Mouse (Mus musculus): ENCODE results near the gene Pelo. TPM values are rescaled to one million over a fixed set of nuclear protein-coding genes. Genes with fewer than 3 reads are reported as not detected.

The Pelo gene
- polyA plus RNA-seq, 1 experiment from 2014 or later: 5.7 TPM

GRCm38 (mm10) chr13:115125130-115125529, 35.1 kb upstream of the Pelo start:
- Histone ChIP-seq H3K4me2 (replicated peaks; ENCODE audit: low read depth, low read length) (no peak overlapping the region), H3K4me3 (ENCODE audit: low read depth, low read length) (no peak overlapping the region), H3K36me3 (ENCODE audit: control insufficient read depth, insufficient read depth, low read length) (no peaks in the 10 kb centered on the region), H3K9me3 (ENCODE audit: control insufficient read depth, low read depth, low read length) (no peaks in the 10 kb centered on the region), H3K27me3 (ENCODE audit: control insufficient read depth, insufficient read depth, low read length) (no peaks in the 10 kb centered on the region), H3K9ac (replicated peaks; ENCODE audit: low read depth, low read length) (no peak overlapping the region), H3K4me1 (ENCODE audit: control insufficient read depth, insufficient read depth, low read length) (no peaks in the 10 kb centered on the region), H3K27ac (ENCODE audit: low read length) (no peak overlapping the region)
- ATAC-seq (ENCODE audit: insufficient number of reproducible peaks, insufficient read depth, low FRiP score, low read depth): no peak
- WGBS: 87% methylated on average over 4 of the region's 4 CpGs

GRCm38 (mm10) chr13:115124521-115124920, 34.5 kb upstream of the Pelo start:
- no peak overlapping the region for H3K4me3 ChIP-seq (ENCODE audit: low read depth, low read length)
- no peaks in the 10 kb centered on the region for H3K27me3 ChIP-seq (ENCODE audit: control insufficient read depth, insufficient read depth, low read length)
- no peaks in the 10 kb centered on the region for H3K9me3 ChIP-seq (ENCODE audit: control insufficient read depth, low read depth, low read length)
- H3K36me3 ChIP-seq (ENCODE audit: control insufficient read depth, insufficient read depth, low read length): no peaks in the 10 kb centered on the region
- no peak overlapping the region for H3K9ac ChIP-seq (replicated peaks; ENCODE audit: low read depth, low read length)
- ATAC-seq (ENCODE audit: insufficient number of reproducible peaks, insufficient read depth, low FRiP score, low read depth): no peak
- no peak overlapping the region for H3K4me2 ChIP-seq (replicated peaks; ENCODE audit: low read depth, low read length)
- H3K4me1 ChIP-seq (ENCODE audit: control insufficient read depth, insufficient read depth, low read length): no peaks in the 10 kb centered on the region
- 82% methylated on average over 1 of the region's 1 CpGs for WGBS
- H3K27ac ChIP-seq (ENCODE audit: low read length): no peak overlapping the region

- no peak for ATAC-seq (ENCODE audit: insufficient number of reproducible peaks, insufficient read depth, low FRiP score, low read depth)
- no peaks in the 10 kb centered on the region for H3K36me3 ChIP-seq (ENCODE audit: control insufficient read depth, insufficient read depth, low read length)
- no peak overlapping the region for H3K4me2 ChIP-seq (replicated peaks; ENCODE audit: low read depth, low read length)
- H3K27ac ChIP-seq (ENCODE audit: low read length): no peak overlapping the region
- H3K9me3 ChIP-seq (ENCODE audit: control insufficient read depth, low read depth, low read length): no peaks in the 10 kb centered on the region
- no peaks in the 10 kb centered on the region for H3K27me3 ChIP-seq (ENCODE audit: control insufficient read depth, insufficient read depth, low read length)
- 76% methylated on average over 5 of the region's 5 CpGs for WGBS
- no peak overlapping the region for H3K9ac ChIP-seq (replicated peaks; ENCODE audit: low read depth, low read length)
- H3K4me1 ChIP-seq (ENCODE audit: control insufficient read depth, insufficient read depth, low read length): no peaks in the 10 kb centered on the region
- no peak overlapping the region for H3K4me3 ChIP-seq (ENCODE audit: low read depth, low read length)
These were observed 28.8 kb upstream of the Pelo start for GRCm38 (mm10) chr13:115118756-115119155.

GRCm38 (mm10) chr13:115118195-115118594, 28.2 kb upstream of the Pelo start:
- ATAC-seq (ENCODE audit: insufficient number of reproducible peaks, insufficient read depth, low FRiP score, low read depth): no peak
- Histone ChIP-seq H3K4me3 (ENCODE audit: low read depth, low read length) (no peak overlapping the region), H3K27ac (ENCODE audit: low read length) (no peak overlapping the region), H3K9ac (replicated peaks; ENCODE audit: low read depth, low read length) (no peak overlapping the region), H3K4me2 (replicated peaks; ENCODE audit: low read depth, low read length) (no peak overlapping the region), H3K9me3 (ENCODE audit: control insufficient read depth, low read depth, low read length) (no peaks in the 10 kb centered on the region), H3K4me1 (ENCODE audit: control insufficient read depth, insufficient read depth, low read length) (no peaks in the 10 kb centered on the region), H3K27me3 (ENCODE audit: control insufficient read depth, insufficient read depth, low read length) (no peaks in the 10 kb centered on the region), H3K36me3 (ENCODE audit: control insufficient read depth, insufficient read depth, low read length) (no peaks in the 10 kb centered on the region)
- WGBS: 85% methylated on average over 3 of the region's 3 CpGs

- H3K9ac ChIP-seq (replicated peaks; ENCODE audit: low read depth, low read length): no peak overlapping the region
- no peaks in the 10 kb centered on the region for H3K36me3 ChIP-seq (ENCODE audit: control insufficient read depth, insufficient read depth, low read length)
- H3K27me3 ChIP-seq (ENCODE audit: control insufficient read depth, insufficient read depth, low read length): no peaks in the 10 kb centered on the region
- no peak for ATAC-seq (ENCODE audit: insufficient number of reproducible peaks, insufficient read depth, low FRiP score, low read depth)
- H3K4me3 ChIP-seq (ENCODE audit: low read depth, low read length): no peak overlapping the region
- no peak overlapping the region for H3K4me2 ChIP-seq (replicated peaks; ENCODE audit: low read depth, low read length)
- H3K4me1 ChIP-seq (ENCODE audit: control insufficient read depth, insufficient read depth, low read length): no peaks in the 10 kb centered on the region
- no peak overlapping the region for H3K27ac ChIP-seq (ENCODE audit: low read length)
- H3K9me3 ChIP-seq (ENCODE audit: control insufficient read depth, low read depth, low read length): no peaks in the 10 kb centered on the region
- WGBS: 81% methylated on average over 3 of the region's 3 CpGs
These were observed 27.1 kb upstream of the Pelo start for GRCm38 (mm10) chr13:115116930-115117621.

GRCm38 (mm10) chr13:115109628-115110027, 19.6 kb upstream of the Pelo start:
- Histone ChIP-seq H3K9ac (replicated peaks; ENCODE audit: low read depth, low read length) (no peak overlapping the region), H3K27ac (ENCODE audit: low read length) (no peak overlapping the region), H3K4me3 (ENCODE audit: low read depth, low read length) (no peak overlapping the region), H3K4me2 (replicated peaks; ENCODE audit: low read depth, low read length) (no peak overlapping the region), H3K9me3 (ENCODE audit: control insufficient read depth, low read depth, low read length) (no peaks in the 10 kb centered on the region), H3K4me1 (ENCODE audit: control insufficient read depth, insufficient read depth, low read length) (no peaks in the 10 kb centered on the region), H3K27me3 (ENCODE audit: control insufficient read depth, insufficient read depth, low read length) (no peaks in the 10 kb centered on the region), H3K36me3 (ENCODE audit: control insufficient read depth, insufficient read depth, low read length) (no peaks in the 10 kb centered on the region)
- no peak for ATAC-seq (ENCODE audit: insufficient number of reproducible peaks, insufficient read depth, low FRiP score, low read depth)
- WGBS: 65% methylated on average over 4 of the region's 4 CpGs

- H3K9me3 ChIP-seq (ENCODE audit: control insufficient read depth, low read depth, low read length): no peaks in the 10 kb centered on the region
- H3K4me2 ChIP-seq (replicated peaks; ENCODE audit: low read depth, low read length): no peak overlapping the region
- ATAC-seq (ENCODE audit: insufficient number of reproducible peaks, insufficient read depth, low FRiP score, low read depth): no peak
- H3K4me1 ChIP-seq (ENCODE audit: control insufficient read depth, insufficient read depth, low read length): no peaks in the 10 kb centered on the region
- H3K4me3 ChIP-seq (ENCODE audit: low read depth, low read length): no peak overlapping the region
- H3K9ac ChIP-seq (replicated peaks; ENCODE audit: low read depth, low read length): no peak overlapping the region
- no peak overlapping the region for H3K27ac ChIP-seq (ENCODE audit: low read length)
- WGBS: 86% methylated on average over 8 of the region's 8 CpGs
- H3K36me3 ChIP-seq (ENCODE audit: control insufficient read depth, insufficient read depth, low read length): no peaks in the 10 kb centered on the region
- no peaks in the 10 kb centered on the region for H3K27me3 ChIP-seq (ENCODE audit: control insufficient read depth, insufficient read depth, low read length)
These were observed 17.4 kb upstream of the Pelo start for GRCm38 (mm10) chr13:115107436-115107835.

GRCm38 (mm10) chr13:115106183-115106582, 16.2 kb upstream of the Pelo start:
- Histone ChIP-seq H3K36me3 (ENCODE audit: control insufficient read depth, insufficient read depth, low read length) (no peaks in the 10 kb centered on the region), H3K4me3 (ENCODE audit: low read depth, low read length) (no peak overlapping the region), H3K27ac (ENCODE audit: low read length) (no peak overlapping the region), H3K9me3 (ENCODE audit: control insufficient read depth, low read depth, low read length) (no peaks in the 10 kb centered on the region), H3K4me2 (replicated peaks; ENCODE audit: low read depth, low read length) (no peak overlapping the region), H3K9ac (replicated peaks; ENCODE audit: low read depth, low read length) (no peak overlapping the region), H3K4me1 (ENCODE audit: control insufficient read depth, insufficient read depth, low read length) (no peaks in the 10 kb centered on the region), H3K27me3 (ENCODE audit: control insufficient read depth, insufficient read depth, low read length) (no peaks in the 10 kb centered on the region)
- WGBS: 87% methylated on average over 10 of the region's 10 CpGs
- no peak for ATAC-seq (ENCODE audit: insufficient number of reproducible peaks, insufficient read depth, low FRiP score, low read depth)

- Histone ChIP-seq H3K4me3 (ENCODE audit: low read depth, low read length) (no peak overlapping the region), H3K9me3 (ENCODE audit: control insufficient read depth, low read depth, low read length) (no peaks in the 10 kb centered on the region), H3K36me3 (ENCODE audit: control insufficient read depth, insufficient read depth, low read length) (no peaks in the 10 kb centered on the region), H3K4me2 (replicated peaks; ENCODE audit: low read depth, low read length) (no peak overlapping the region; the same call in 1 of the 2 replicates), H3K9ac (replicated peaks; ENCODE audit: low read depth, low read length) (no peak overlapping the region), H3K4me1 (ENCODE audit: control insufficient read depth, insufficient read depth, low read length) (no peaks in the 10 kb centered on the region), H3K27ac (ENCODE audit: low read length) (no peak overlapping the region), H3K27me3 (ENCODE audit: control insufficient read depth, insufficient read depth, low read length) (no peaks in the 10 kb centered on the region)
- 89% methylated on average over 2 of the region's 2 CpGs for WGBS
- no peak for ATAC-seq (ENCODE audit: insufficient number of reproducible peaks, insufficient read depth, low FRiP score, low read depth)
These were observed 12.8 kb upstream of the Pelo start for GRCm38 (mm10) chr13:115102754-115103153.
